Mouse (Mus musculus): ENCODE measurements around the gene Vmn2r88.

GRCm38 (mm10) chr14:51423885-51424284 lies 13.3 kb downstream of the Vmn2r88 start:
- TF ChIP-seq CTCF (IDR thresholded peaks at IDR 0.05) (no peak), EP300 (IDR thresholded peaks at IDR 0.05) (no peak)

All from lung, postnatal 0 days (tissue).